Mouse (Mus musculus) left cerebral cortex, postnatal 36 days (tissue): ENCODE measurements around the gene 4930474N05Rik. TPM values are rescaled to one million over a fixed set of nuclear protein-coding genes. Genes with fewer than 3 reads are reported as not detected.
A peak's percentile ranks its signal among the peaks of the same experiment; 100 is the strongest.

Experiments used
- DNase-seq, 2 experiments: peaks; one replicate each; pipeline ENCODE4 v3.0.0; 2021 to 2022; ENCODE audit warnings: low spot score in 2 of 2, mixed read lengths in 1 of 2
- intact Hi-C: fragments of 180-260 bp; cut with DNase I; formaldehyde crosslinking; loops from one replicate; pipeline ENCODE4 v1.15.1; 2025
- total RNA-seq, 2 experiments: library from RNA; stranded (reverse); gene quantifications; 2 replicates each; pipeline ENCODE4 v1.2.3; 2021

4930474N05Rik gene
- total RNA-seq, result not detected

DNA sequence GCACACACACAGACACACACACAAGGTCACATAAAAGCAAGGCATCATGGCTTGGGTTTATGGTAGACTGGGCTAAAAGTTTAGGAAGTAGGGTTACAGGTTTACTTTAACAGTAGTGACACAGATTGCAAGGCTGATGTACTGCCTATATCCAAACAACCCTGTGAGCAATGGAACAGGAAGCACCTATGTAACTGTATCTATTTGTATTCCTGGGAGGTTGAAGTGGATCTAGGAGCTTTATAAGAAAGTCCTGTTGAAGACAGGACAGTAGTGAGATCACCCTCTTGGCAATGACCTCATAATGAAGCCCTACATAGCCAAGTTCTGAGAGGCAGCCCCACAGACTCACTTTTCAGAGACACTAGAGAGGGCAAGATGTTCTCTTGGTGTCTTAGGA is at the start of gene 4930474N05Rik:
4930474N05Rik (plus strand) TSS at position 301 of the 400 bp plus-strand sequence.
- intact Hi-C loops, result no loop called here

DNA sequence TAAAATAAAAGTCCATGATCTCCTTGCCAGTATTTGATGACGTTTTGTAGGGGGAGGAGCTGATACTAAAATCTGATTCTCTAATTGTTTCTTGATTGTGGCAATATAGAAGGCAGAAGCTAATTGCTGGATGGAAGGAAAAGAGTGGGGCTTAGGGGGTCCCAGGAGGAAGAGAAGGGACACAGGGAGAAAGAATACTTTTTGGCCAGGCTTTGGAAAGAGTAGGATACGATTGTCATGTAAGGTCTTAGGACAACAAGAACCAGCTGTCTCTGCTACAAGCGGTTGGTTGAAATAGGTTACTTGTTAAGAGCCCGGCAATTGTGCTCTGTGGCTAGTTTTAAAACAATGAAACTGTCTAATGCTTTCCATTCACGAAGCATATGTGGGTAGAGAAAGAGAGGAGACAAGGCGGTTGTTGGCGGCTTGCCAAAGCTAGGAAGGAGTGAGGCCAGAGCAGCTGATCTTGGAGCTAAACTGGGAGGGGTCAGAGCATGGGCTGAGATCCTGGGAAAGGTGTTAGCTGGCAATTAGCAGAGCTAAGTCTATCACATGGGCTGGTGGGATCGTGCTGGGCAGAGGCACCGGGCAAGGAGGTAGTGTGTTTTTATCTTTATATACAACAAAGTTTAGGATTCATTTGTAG is 45.8 kb upstream of the 4930474N05Rik start:
- intact Hi-C loops, result no loop called here
- peak; percentile 6 to 14 for DNase-seq

More for the DNA sequence above, at the start of gene 4930474N05Rik:
- DNase-seq, result no peak

DNA sequence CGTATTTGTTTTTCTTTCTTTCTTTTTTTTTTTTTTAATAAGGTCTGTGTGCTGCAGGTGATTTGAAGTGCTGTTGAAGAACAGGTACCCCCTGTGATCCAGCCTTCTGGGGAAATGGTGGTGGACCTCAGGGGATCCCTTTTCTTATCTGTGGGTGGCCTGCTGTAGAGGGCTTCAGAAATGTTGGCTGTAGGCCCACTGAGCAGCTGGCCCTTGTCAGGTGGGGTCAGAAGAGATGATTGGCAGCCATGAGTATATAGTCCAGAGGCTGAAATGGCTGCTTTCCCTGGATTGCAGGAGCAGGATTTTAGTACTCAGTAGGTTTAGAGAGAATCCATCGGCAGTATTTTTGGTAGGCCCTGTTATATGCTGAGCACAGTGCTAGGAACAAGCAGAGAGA is 41.4 kb upstream of the 4930474N05Rik start:
- no peak for DNase-seq
- intact Hi-C loops, result no loop called here

DNA sequence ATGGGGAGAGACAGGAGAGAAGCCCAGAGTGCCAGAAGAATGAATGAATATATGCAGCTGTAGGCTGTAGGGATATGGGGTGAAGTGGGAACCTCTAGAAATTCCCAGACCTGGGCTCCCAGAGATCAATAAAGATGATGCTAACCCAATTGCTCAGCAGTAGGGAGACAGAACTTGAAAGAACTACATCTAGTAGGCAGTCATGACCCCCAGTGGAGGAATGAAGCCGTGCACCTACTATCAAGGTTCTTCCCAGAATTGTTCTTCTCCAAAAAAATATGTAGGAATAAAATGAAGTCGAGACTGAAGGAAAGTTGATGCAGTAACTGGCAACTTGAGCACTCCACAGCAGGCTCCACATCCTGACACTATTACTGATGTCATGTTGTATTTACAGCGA is 3.8 kb downstream of the 4930474N05Rik start:
- intact Hi-C loops, result no loop called here
- no peak for DNase-seq

DNA sequence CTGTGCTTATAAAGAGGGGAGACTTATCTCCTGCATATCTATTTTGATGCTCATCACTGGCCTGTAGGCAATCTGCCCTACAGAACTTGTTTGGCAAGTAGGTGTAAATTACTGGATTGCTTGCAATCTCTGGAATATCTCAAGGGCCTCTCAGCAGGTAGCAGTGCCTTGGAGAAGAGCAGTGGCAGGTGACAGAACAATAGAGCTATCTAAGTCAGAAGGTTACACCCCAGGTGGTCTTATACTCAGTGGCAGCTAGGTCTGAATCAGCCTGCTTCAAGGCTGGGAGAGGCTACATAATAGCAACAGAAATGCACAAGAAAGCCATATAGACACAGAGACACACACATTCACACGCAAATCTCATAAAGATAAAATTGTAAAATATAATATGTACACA is 4.9 kb downstream of the 4930474N05Rik start:
- intact Hi-C loops, result no loop called here

DNA sequence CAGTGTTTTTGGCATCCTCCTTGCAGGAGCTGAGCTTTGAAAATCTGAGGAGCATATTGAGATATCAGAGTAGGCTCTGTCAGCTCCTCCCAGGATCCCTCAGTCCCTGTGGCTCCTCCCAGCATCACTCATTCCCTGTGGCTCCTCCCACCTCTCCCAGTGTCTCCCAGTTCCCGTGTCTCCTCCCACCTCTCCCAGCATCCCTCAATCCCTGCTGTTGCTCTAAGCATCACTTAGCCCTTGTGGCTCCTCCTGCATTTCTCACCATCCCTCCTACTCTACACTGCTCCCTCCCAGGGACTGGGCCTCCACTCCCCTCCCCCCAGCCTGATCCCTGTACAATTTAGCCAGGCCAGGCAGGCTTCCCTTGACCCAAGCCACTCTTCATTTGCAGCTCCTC is 6.0 kb downstream of the 4930474N05Rik start:
- intact Hi-C loops, result no loop called here
- DNase-seq, result no peak

More for the DNA sequence above, 4.9 kb downstream of the 4930474N05Rik start:
- DNase-seq, result no peak

DNA sequence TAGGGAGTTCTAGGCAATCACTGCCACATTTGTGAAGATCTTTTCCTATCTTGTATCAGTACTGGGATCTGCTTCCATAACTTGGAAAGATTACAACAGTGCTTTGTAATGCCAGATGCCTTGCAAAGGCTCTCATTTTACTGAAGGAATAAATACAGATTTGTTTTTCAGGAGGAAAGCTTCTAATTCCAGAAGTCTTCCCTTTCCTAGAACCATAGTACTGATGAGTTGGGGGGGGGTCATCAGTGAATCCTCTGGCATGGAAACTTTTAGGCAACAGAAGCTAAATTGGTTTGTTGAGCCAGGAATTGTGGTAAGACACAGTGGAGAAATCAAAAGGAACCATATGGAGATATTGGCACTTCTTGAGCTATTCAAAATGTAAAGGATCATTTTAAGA is 19.8 kb downstream of the 4930474N05Rik start:
- DNase-seq, result no peak
- intact Hi-C loops, result no loop called here

DNA sequence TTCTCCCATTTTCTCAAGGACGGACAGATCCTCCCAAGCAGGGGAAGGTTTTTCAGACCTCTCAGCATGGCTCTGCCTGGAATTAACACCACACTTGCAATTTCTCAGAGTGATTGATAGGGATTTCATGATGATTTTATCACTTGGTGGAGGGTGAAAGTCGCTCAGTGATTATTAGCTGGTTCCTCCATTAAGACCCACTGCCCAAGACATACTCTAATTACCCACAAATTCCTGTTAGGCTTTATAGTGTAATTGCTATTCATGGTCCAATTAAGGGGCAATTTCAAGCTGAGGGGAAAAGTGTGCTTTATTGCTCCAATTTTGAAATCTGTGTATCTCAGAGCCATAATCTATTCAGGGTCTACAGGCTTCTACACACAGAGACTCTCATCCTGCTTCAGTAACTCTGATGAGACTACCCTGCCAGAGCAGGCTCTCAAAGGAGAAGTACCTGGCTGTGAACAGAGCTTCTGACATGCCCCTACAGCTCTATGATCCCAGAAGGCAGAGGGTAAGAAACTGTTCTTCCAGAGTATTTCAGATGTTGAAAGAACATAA is 29.1 kb downstream of the 4930474N05Rik start:
- no peak for DNase-seq
- intact Hi-C loops, result no loop called here

GRCm38 (mm10) chr14:36135749-36136148 is 41.0 kb downstream of the 4930474N05Rik start:
- no peak for DNase-seq
- intact Hi-C loops, result no loop called here

DNA sequence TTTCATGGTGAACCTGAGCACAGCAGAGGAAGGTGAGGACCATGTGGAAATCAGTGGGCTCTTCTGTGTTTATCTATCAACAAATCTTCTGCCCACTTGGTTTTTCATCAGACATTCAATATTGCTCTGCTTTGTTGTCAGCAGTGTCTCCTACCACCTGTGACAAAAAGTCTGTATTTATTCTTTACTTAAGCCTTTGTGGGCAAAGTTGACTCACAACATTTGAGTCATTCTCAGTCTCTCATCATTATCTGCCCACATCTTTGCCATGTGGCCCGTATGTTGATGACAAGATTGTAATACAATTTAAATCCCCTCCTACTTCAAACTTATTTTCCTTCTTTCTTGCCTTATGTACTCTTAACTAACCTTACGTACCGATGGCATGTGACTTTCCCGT is 43.0 kb downstream of the 4930474N05Rik start:
- intact Hi-C loops, result no loop called here
- no peak for DNase-seq

- DNase-seq, result no peak
- intact Hi-C loops, result no loop called here
Observed at GRCm38 (mm10) chr14:36145261-36145660, 50.5 kb downstream of the 4930474N05Rik start.
